Mouse (Mus musculus) stomach, embryonic 14.5 days (tissue): ENCODE data around the gene Cd101. TPM values are rescaled to one million over a fixed set of nuclear protein-coding genes. Genes with fewer than 3 reads are reported as not detected.
A peak's percentile ranks its signal among the peaks of the same experiment; 100 is the strongest.

Experiments
- ATAC-seq: fragments of 200-750 bp; cut with Nextera tagmentation; 2 replicates; pipeline ENCODE4 v1.8.0; 2017; ENCODE audit warnings: low read depth, moderate TSS enrichment; ENCODE audit not compliant: insufficient number of reproducible peaks, insufficient read depth, low FRiP score
- H3K27ac ChIP-seq: fragments of 300-500 bp; sonication (generic); 2 replicates; pipeline ENCODE4 v1.5.1; 2014; ENCODE audit warnings: mild to moderate bottlenecking, low read length, moderate library complexity, mixed read lengths
- H3K27me3 ChIP-seq: fragments of 300-500 bp; sonication (generic); 2 replicates; pipeline ENCODE4 v1.6.1; 2014; ENCODE audit warnings: low read length, control low read depth, mixed read lengths; ENCODE audit not compliant: control insufficient read depth, insufficient read depth
- H3K36me3 ChIP-seq: fragments of 300-500 bp; sonication (generic); 2 replicates; pipeline ENCODE4 v1.6.1; 2014; ENCODE audit warnings: mild to moderate bottlenecking, control low read depth, low read length, moderate library complexity, mixed read lengths; ENCODE audit not compliant: control insufficient read depth, insufficient read depth
- H3K4me1 ChIP-seq: fragments of 300-500 bp; sonication (generic); 2 replicates; pipeline ENCODE4 v1.6.1; 2014; ENCODE audit warnings: low read length, control low read depth, mixed read lengths; ENCODE audit not compliant: control insufficient read depth, insufficient read depth
- H3K4me2 ChIP-seq: fragments of 300-500 bp; sonication (generic); replicated peaks from 2 replicates; pipeline ENCODE4 v1.6.1; 2014; ENCODE audit warnings: low read depth, low read length, control low read depth
- H3K4me3 ChIP-seq: fragments of 300-500 bp; sonication (generic); 2 replicates; pipeline ENCODE4 v1.5.1; 2014; ENCODE audit warnings: low read depth, low read length, control low read depth
- H3K9ac ChIP-seq: fragments of 300-500 bp; sonication (generic); replicated peaks from 2 replicates; pipeline ENCODE4 v1.6.1; 2014; ENCODE audit warnings: low read depth, mild to moderate bottlenecking, control low read depth, low read length, moderate library complexity, mixed read lengths
- H3K9me3 ChIP-seq: fragments of 300-500 bp; sonication (generic); 2 replicates; pipeline ENCODE4 v1.6.1; 2016; ENCODE audit warnings: low read depth, low read length, control low read depth; ENCODE audit not compliant: control insufficient read depth
- WGBS: fragments of 180-500 bp; shearing (Covaris S2); extraction: QIAGEN DNeasy Blood & Tissue Kit; methylation state at CpG from one replicate; pipeline ENCODE4 v1.1.7; 2014; 5-methylcytosine and 5-hydroxymethylcytosine counted together
- polyA plus RNA-seq: library from polyadenylated mRNA; unstranded; fragments of >200 nt; fragmentation: Nextera tagmentation; extraction: Ambion mirVana; gene quantifications from 2 replicates; pipeline ENCODE4 v1.2.1, GENCODE M21; 2014

Cd101 gene
- polyA plus RNA-seq: 0.20 TPM in 1 of 2 replicates, not detected in the other

GRCm38 (mm10) chr3:101029339-101029738 is at the start of gene Cd101:
Gene Cd101, minus strand, starts transcription at chr3:101029556.
- Histone ChIP-seq H3K27ac (no peak within 1 kb of the TSS), H3K9ac (no peak within 1 kb of the TSS), H3K4me3 (no peak within 1 kb of the TSS), H3K4me2 (no peak within 1 kb of the TSS), H3K4me1 (peaks cover 11% of the 10 kb centered on the region), H3K36me3 (no peaks in the 10 kb centered on the region), H3K9me3 (no peaks in the 10 kb centered on the region), H3K27me3 (no peaks in the 10 kb centered on the region)
- 88% methylated on average over 4 of the region's 4 CpGs for WGBS
- no peak for ATAC-seq

GRCm38 (mm10) chr3:101078344-101078743 is 49.0 kb upstream of the Cd101 start:
- no peak overlapping the region for H3K27ac ChIP-seq
- H3K4me1 ChIP-seq: peaks cover 6% of the 10 kb centered on the region; the same call in 1 of the 2 replicates
- H3K36me3 ChIP-seq: peaks cover 12% of the 10 kb centered on the region; the same call in 1 of the 2 replicates
- 0 out of 2 replicates have a peak, but pooled peaks have one; percentile 34 for ATAC-seq
- no peak overlapping the region for H3K9ac ChIP-seq
- no peaks in the 10 kb centered on the region for H3K9me3 ChIP-seq
- H3K27me3 ChIP-seq: no peaks in the 10 kb centered on the region
- no peak overlapping the region for H3K4me3 ChIP-seq
- WGBS: 50% methylated on average over 1 of the region's 1 CpGs
- H3K4me2 ChIP-seq: no peak overlapping the region

- no peak for ATAC-seq
- H3K4me1 ChIP-seq: peaks cover 8% of the 10 kb centered on the region; the same call in 1 of the 2 replicates
- H3K27me3 ChIP-seq: no peaks in the 10 kb centered on the region
- peaks cover 14% of the 10 kb centered on the region for H3K36me3 ChIP-seq
- H3K9me3 ChIP-seq: no peaks in the 10 kb centered on the region
- no peak overlapping the region for H3K4me2 ChIP-seq
- 85% methylated on average over 6 of the region's 6 CpGs for WGBS
- H3K27ac ChIP-seq: no peak overlapping the region
- no peak overlapping the region for H3K4me3 ChIP-seq
- H3K9ac ChIP-seq: no peak overlapping the region
Observed at GRCm38 (mm10) chr3:101077710-101078100, 48.3 kb upstream of the Cd101 start.

GRCm38 (mm10) chr3:101076966-101077709 is 47.8 kb upstream of the Cd101 start:
- 93% methylated on average over 25 of the region's 25 CpGs for WGBS
- ATAC-seq: no peak
- Histone ChIP-seq H3K9me3 (no peaks in the 10 kb centered on the region), H3K27me3 (no peaks in the 10 kb centered on the region), H3K4me1 (peaks cover 8% of the 10 kb centered on the region; the same call in 1 of the 2 replicates), H3K4me2 (no peak overlapping the region), H3K27ac (no peak overlapping the region), H3K4me3 (no peak overlapping the region), H3K9ac (no peak overlapping the region), H3K36me3 (peaks cover 17% of the 10 kb centered on the region)

GRCm38 (mm10) chr3:101075866-101076265 is 46.5 kb upstream of the Cd101 start:
- no peak overlapping the region for H3K4me3 ChIP-seq
- no peaks in the 10 kb centered on the region for H3K27me3 ChIP-seq
- H3K9me3 ChIP-seq: no peaks in the 10 kb centered on the region
- H3K36me3 ChIP-seq: peaks cover 17% of the 10 kb centered on the region
- WGBS: 54% methylated on average over 3 of the region's 3 CpGs
- H3K9ac ChIP-seq: no peak overlapping the region
- ATAC-seq: no peak
- no peak overlapping the region for H3K27ac ChIP-seq
- no peak overlapping the region for H3K4me2 ChIP-seq
- H3K4me1 ChIP-seq: peaks cover 9% of the 10 kb centered on the region; the same call in 1 of the 2 replicates

- H3K27ac ChIP-seq: peak overlapping the region; percentile 8; the same call in 1 of the 2 replicates
- no peaks in the 10 kb centered on the region for H3K27me3 ChIP-seq
- peaks cover 19% of the 10 kb centered on the region; the same call in 1 of the 2 replicates for H3K4me1 ChIP-seq
- peaks cover 11% of the 10 kb centered on the region for H3K36me3 ChIP-seq
- H3K4me3 ChIP-seq: no peak overlapping the region
- no peak overlapping the region for H3K9ac ChIP-seq
- ATAC-seq: no peak
- no peaks in the 10 kb centered on the region for H3K9me3 ChIP-seq
- no peak overlapping the region for H3K4me2 ChIP-seq
- WGBS: 72% methylated on average over 9 of the region's 9 CpGs
Observed at GRCm38 (mm10) chr3:101073384-101073783, 44.0 kb upstream of the Cd101 start.

GRCm38 (mm10) chr3:101072506-101073215 is 43.3 kb upstream of the Cd101 start:
- H3K4me1 ChIP-seq: peaks cover 23% of the 10 kb centered on the region; the same call in 1 of the 2 replicates
- no peaks in the 10 kb centered on the region for H3K9me3 ChIP-seq
- 85% methylated on average over 15 of the region's 15 CpGs for WGBS
- peaks cover 11% of the 10 kb centered on the region for H3K36me3 ChIP-seq
- H3K9ac ChIP-seq: no peak overlapping the region
- H3K27ac ChIP-seq: no peak overlapping the region; the same call in 1 of the 2 replicates
- no peaks in the 10 kb centered on the region for H3K27me3 ChIP-seq
- no peak overlapping the region for H3K4me3 ChIP-seq
- ATAC-seq: no peak
- no peak overlapping the region for H3K4me2 ChIP-seq

- H3K9ac ChIP-seq: no peak overlapping the region
- no peak overlapping the region for H3K4me3 ChIP-seq
- peaks cover 5% of the 10 kb centered on the region for H3K36me3 ChIP-seq
- 0 out of 2 replicates have a peak, but pooled peaks have one; percentile 15 for ATAC-seq
- H3K4me2 ChIP-seq: no peak overlapping the region
- no peaks in the 10 kb centered on the region for H3K27me3 ChIP-seq
- H3K27ac ChIP-seq: no peak overlapping the region
- H3K9me3 ChIP-seq: no peaks in the 10 kb centered on the region
- peaks cover 23% of the 10 kb centered on the region; the same call in 1 of the 2 replicates for H3K4me1 ChIP-seq
Observed at GRCm38 (mm10) chr3:101071576-101071975, 42.2 kb upstream of the Cd101 start.
